14 mouse cellular contexts compared by ENCODE assay signal in genomic region chr10:75191647-75192046, GRCm38 (mm10). TPM values are rescaled to one million over a fixed set of nuclear protein-coding genes. Genes with fewer than 3 reads are reported as not detected.
DNase-seq lines count a peak whose midpoint lies in the region; ATAC-seq and TF ChIP-seq lines count a peak whose summit lies in the region.
"Had no signal": no experiment of that assay in that cellular context is flagged by ENCODE, and none has a peak within 500 bp of the region (broad histone marks: within the 10 kb centered on the region; RNA-seq: fewer than 3 reads in every experiment).

No protein-coding gene starts in this region.

- no peak overlapping the region for H3K4me2 ChIP-seq in limb, embryonic 15.5 days
- H3K4me2 ChIP-seq in hindbrain, embryonic 11.5 days (replicated peaks; ENCODE audit: low read depth, low read length): no peak overlapping the region
- H3K4me2 ChIP-seq: heart, embryonic 13.5 days; hindbrain, embryonic 15.5 days had no signal

- TF ChIP-seq CTCF in left cerebral cortex, adult 2 months (IDR thresholded peaks at IDR 0.05): peak; percentile 24

- no peaks in the 10 kb centered on the region for H3K9me3 ChIP-seq in ES-E14 (ENCODE audit: control insufficient read depth, insufficient read depth, low read depth, low read length)
- H3K9me3 ChIP-seq in limb, embryonic 15.5 days: no peaks in the 10 kb centered on the region
- no peaks in the 10 kb centered on the region for H3K9me3 ChIP-seq in hindbrain, embryonic 11.5 days (ENCODE audit: control insufficient read depth, low read length)
- H3K9me3 ChIP-seq: hindbrain, embryonic 15.5 days had no signal

- 51% methylated on average over 7 of the region's 7 CpGs for WGBS in limb, embryonic 15.5 days
- 51% methylated on average over 7 of the region's 7 CpGs for WGBS in hindbrain, embryonic 11.5 days

- ATAC-seq in limb, embryonic 15.5 days (ENCODE audit: insufficient number of reproducible peaks, low FRiP score, low TSS enrichment, low read depth): no peak
- ATAC-seq in hindbrain, embryonic 11.5 days (ENCODE audit: low FRiP score): no peak

- no peak overlapping the region for H3K9ac ChIP-seq in ES-E14 (ENCODE audit: insufficient read depth, low read depth, low read length, poor library complexity, severe bottlenecking)
- H3K9ac ChIP-seq in limb, embryonic 15.5 days: no peak overlapping the region
- H3K9ac ChIP-seq in hindbrain, embryonic 11.5 days (ENCODE audit: low read depth, low read length): no peak overlapping the region
- H3K9ac ChIP-seq: heart, embryonic 13.5 days; hindbrain, embryonic 15.5 days had no signal

- intact Hi-C loops in left cerebral cortex, adult 2 months (cut with DNase I): no loop called here

- H3K4me1 ChIP-seq in ES-E14 (ENCODE audit: control insufficient read depth in 2 of 2, insufficient read depth in 2 of 2, low read length in 2 of 2, poor library complexity in 1 of 2): no peaks in the 10 kb centered on the region; a peak in 1 of 4 replicates
- 0 out of 2 replicates have a peak, but pooled peaks cover 4% of the 10 kb centered on the region for H3K4me1 ChIP-seq in limb, embryonic 15.5 days
- H3K4me1 ChIP-seq in hindbrain, embryonic 11.5 days (replicated peaks; ENCODE audit: control insufficient read depth, insufficient read depth, low read length): no peaks in the 10 kb centered on the region
- H3K4me1 ChIP-seq: hindbrain, embryonic 15.5 days had no signal

- H3K4me3 ChIP-seq in left cerebral cortex, adult 2 months: no peak overlapping the region
- H3K4me3 ChIP-seq in ES-E14 (ENCODE audit: insufficient read depth in 1 of 2, low read depth in 1 of 2, low read length in 2 of 2, poor library complexity in 1 of 2, severe bottlenecking in 1 of 2): no peak overlapping the region
- H3K4me3 ChIP-seq in limb, embryonic 15.5 days: no peak overlapping the region
- no peak overlapping the region for H3K4me3 ChIP-seq in hindbrain, embryonic 11.5 days (ENCODE audit: low read depth, low read length)
- H3K4me3 ChIP-seq: heart, embryonic 13.5 days; hindbrain, embryonic 15.5 days; megakaryocyte, embryonic 14.5 days had no signal

- H3K36me3 ChIP-seq in ES-E14 (ENCODE audit: control insufficient read depth, insufficient read depth, low read length, poor library complexity, severe bottlenecking): no peaks in the 10 kb centered on the region
- H3K36me3 ChIP-seq in limb, embryonic 15.5 days: no peaks in the 10 kb centered on the region
- H3K36me3 ChIP-seq in hindbrain, embryonic 11.5 days (ENCODE audit: control insufficient read depth, insufficient read depth, low read length): no peaks in the 10 kb centered on the region
- H3K36me3 ChIP-seq: heart, embryonic 13.5 days; hindbrain, embryonic 15.5 days had no signal

- no peak for DNase-seq in left cerebral cortex, adult 2 months (ENCODE audit: extremely low spot score in 1 of 2, low spot score in 2 of 2)
- no peak for DNase-seq in left cerebral cortex, adult 9 months (ENCODE audit: low spot score in 2 of 2)
- peak; percentile 74 for DNase-seq in A20 (ENCODE audit: low read depth, low spot score)
- DNase-seq in ES-E14 (ENCODE audit: low read depth, low spot score): peak; percentile 65
- no peak for DNase-seq in frontal cortex, adult 2 months (ENCODE audit: extremely low spot score in 1 of 2, low spot score in 1 of 2)
- DNase-seq in layer of hippocampus, postnatal 36 days: no peak
- no peak for DNase-seq in hindbrain, embryonic 11.5 days (ENCODE audit: low spot score)
- DNase-seq: adrenal gland, postnatal 36 days; cerebellum, adult 2 months; right cerebral cortex, adult 18-20 months had no signal

- no peak overlapping the region for H3K27ac ChIP-seq in left cerebral cortex, adult 2 months
- no peak overlapping the region for H3K27ac ChIP-seq in ES-E14 (ENCODE audit: insufficient read depth, low read depth, low read length, poor library complexity, severe bottlenecking)
- H3K27ac ChIP-seq in limb, embryonic 15.5 days: 0 out of 2 replicates have a peak overlapping the region, but pooled peaks have one; percentile 43
- no peak overlapping the region for H3K27ac ChIP-seq in hindbrain, embryonic 11.5 days (ENCODE audit: low read depth, low read length)
- H3K27ac ChIP-seq: heart, embryonic 13.5 days; hindbrain, embryonic 15.5 days had no signal

- H3K27me3 ChIP-seq in limb, embryonic 15.5 days: no peaks in the 10 kb centered on the region
- H3K27me3 ChIP-seq in hindbrain, embryonic 11.5 days (ENCODE audit: control insufficient read depth, insufficient read depth, low read length): no peaks in the 10 kb centered on the region
- H3K27me3 ChIP-seq: heart, embryonic 13.5 days; hindbrain, embryonic 15.5 days; megakaryocyte, embryonic 14.5 days had no signal

- in situ Hi-C loops in ES-E14 (cut with MboI; ENCODE audit: low sequenced_read_pairs in 2 of 2, unreplicated experiment in 2 of 2): no loop called here

TF ChIP-seq in ES-E14, 5 proteins besides CTCF, POLR2A, EP300 and RAD21:
- TF ChIP-seq CHD2 (IDR thresholded peaks at IDR 0.05; ENCODE audit: low read depth, low read length): no peak
- peak; percentile 28; the same call in 1 of the 2 replicates for TF ChIP-seq ZC3H11A (IDR thresholded peaks at IDR 0.05; ENCODE audit: borderline replicate concordance, low read depth, low read length)

RNA-seq across cellular contexts. Expression of gene Specc1l, which starts 20.2 kb away (rescaled TPM):
- total RNA-seq in left cerebral cortex, adult 2 months (2021): 10 to 100 TPM; 42.9 to 46.4 TPM
- 23.5 TPM in 2 replicates for total RNA-seq in ES-E14 (2012; rRNA removed)
- polyA plus RNA-seq in limb, embryonic 15.5 days (2015; fragmentation: Nextera tagmentation; extraction: Ambion mirVana): 28.3 and 31.7 TPM in 2 replicates
- polyA plus RNA-seq in frontal cortex, adult 2 months (2012; rRNA removed): 26.3 and 29.6 TPM in 2 replicates
- total RNA-seq in layer of hippocampus, postnatal 36 days (2021): 10 to 100 TPM; 40.9 to 48.0 TPM
- 21.5 and 27.3 TPM in 2 replicates for polyA plus RNA-seq in hindbrain, embryonic 11.5 days (2014; fragmentation: Nextera tagmentation; extraction: Ambion mirVana)

Comparison
In these comparisons a context has a peak if more than half of its experiments do, and no peak if none do; other contexts are left out.
1. DNase-seq: peak in A20 (single experiment) and ES-E14 (single experiment); none in left cerebral cortex, adult 2 months (0 of 2), left cerebral cortex, adult 9 months (0 of 2), frontal cortex, adult 2 months (0 of 2), layer of hippocampus, postnatal 36 days (0 of 2) and hindbrain, embryonic 11.5 days (single experiment).